Mouse (Mus musculus) kidney, postnatal 0 days (tissue): ENCODE measurements at regions not wholly inside any gene's neighbourhood (a gene's known extent, or its start where the extent isn't known, plus 50 kb on each side); places are given as distances from the start of the nearest gene placed in this dataset.

ENCODE experiments used
- ATAC-seq: fragments of 200-750 bp; cut with Nextera tagmentation; replicated peaks from 2 replicates; pipeline ENCODE4 v1.8.0; 2017; ENCODE audit warnings: low read depth, moderate number of reproducible peaks, moderate TSS enrichment, moderate library complexity; ENCODE audit not compliant: low FRiP score
- DNase-seq: peaks from one replicate; pipeline ENCODE4 v3.0.0-alpha.2; 2016; ENCODE audit warnings: low spot score
- H3K27ac ChIP-seq: fragments of 300-500 bp; sonication (generic); 2 replicates; pipeline ENCODE4 v1.5.1; 2014; ENCODE audit warnings: mild to moderate bottlenecking
- H3K27me3 ChIP-seq: fragments of 300-500 bp; sonication (generic); 2 replicates; pipeline ENCODE4 v1.6.1; 2014; ENCODE audit warnings: low read length, mixed read lengths; ENCODE audit not compliant: insufficient read depth
- H3K36me3 ChIP-seq: fragments of 300-500 bp; sonication (generic); 2 replicates; pipeline ENCODE4 v1.6.1; 2014; ENCODE audit warnings: low read length, mixed read lengths; ENCODE audit not compliant: insufficient read depth
- H3K4me1 ChIP-seq: fragments of 300-500 bp; sonication (generic); replicated peaks from 2 replicates; pipeline ENCODE4 v1.6.1; 2014; ENCODE audit warnings: antibody characterized with exemption, low read length, mixed read lengths; ENCODE audit not compliant: insufficient read depth
- H3K4me2 ChIP-seq: fragments of 300-500 bp; sonication (generic); 2 replicates; pipeline ENCODE4 v1.6.1; 2014; ENCODE audit warnings: mild to moderate bottlenecking, low read length, moderate library complexity, mixed read lengths
- H3K4me3 ChIP-seq: fragments of 300-500 bp; sonication (generic); replicated peaks from 2 replicates; pipeline ENCODE4 v1.5.1; 2014; ENCODE audit warnings: low read depth, low read length
- H3K9ac ChIP-seq: fragments of 300-500 bp; sonication (generic); 2 replicates; pipeline ENCODE4 v1.6.1; 2014; ENCODE audit warnings: low read depth, low read length
- H3K9me3 ChIP-seq: fragments of 300-500 bp; sonication (generic); replicated peaks from 2 replicates; pipeline ENCODE4 v1.6.1; 2016; ENCODE audit warnings: low read length, inconsistent platforms, mixed read lengths
- CTCF ChIP-seq: IDR thresholded peaks from 2 replicates; pipeline ENCODE4 v1.5.1; 2016; ENCODE audit warnings: antibody characterized with exemption, low read depth, mild to moderate bottlenecking, moderate library complexity
- WGBS: fragments of 180-500 bp; shearing (Covaris S2); extraction: QIAGEN DNeasy Blood & Tissue Kit; methylation state at CpG from one replicate; pipeline ENCODE4 v1.1.7; 2014; 5-methylcytosine and 5-hydroxymethylcytosine counted together

- WGBS = 3% methylated on average over 11 of the region's 11 CpGs
- Histone ChIP-seq H3K4me3 (no peak overlapping the region), H3K4me1 (no peaks in the 10 kb centered on the region), H3K9me3 (no peaks in the 10 kb centered on the region), H3K9ac (no peak overlapping the region), H3K27me3 (peaks cover 46% of the 10 kb centered on the region), H3K4me2 (peak overlapping the region; percentile 40; the same call in 1 of the 2 replicates), H3K27ac (no peak overlapping the region), H3K36me3 (no peaks in the 10 kb centered on the region)
- TF ChIP-seq CTCF = no peak
- DNase-seq = no peak
- no peak for ATAC-seq
These were observed 71.0 kb upstream of the Spaca7 start for GRCm38 (mm10) chr8:12501824-12502223.

- H3K27me3 ChIP-seq = peaks cover 46% of the 10 kb centered on the region
- no peak for TF ChIP-seq CTCF
- H3K9ac ChIP-seq = no peak overlapping the region
- H3K27ac ChIP-seq = no peak overlapping the region
- no peak overlapping the region; the same call in 1 of the 2 replicates for H3K4me3 ChIP-seq
- no peaks in the 10 kb centered on the region for H3K4me1 ChIP-seq
- DNase-seq (no peak), ATAC-seq (peak; percentile 40; the same call in 1 of the 2 replicates)
- no peaks in the 10 kb centered on the region for H3K36me3 ChIP-seq
- no peaks in the 10 kb centered on the region for H3K9me3 ChIP-seq
- WGBS = under 1% methylated on average over 22 of the region's 22 CpGs
- peak overlapping the region; percentile 40 for H3K4me2 ChIP-seq
These were observed 70.5 kb upstream of the Spaca7 start for GRCm38 (mm10) chr8:12502321-12502775.

GRCm38 (mm10) chr8:12502856-12503255 is 70.0 kb upstream of the Spaca7 start:
- Histone ChIP-seq H3K36me3 (no peaks in the 10 kb centered on the region), H3K4me2 (peak overlapping the region; percentile 40; the same call in 1 of the 2 replicates), H3K9me3 (no peaks in the 10 kb centered on the region), H3K4me1 (no peaks in the 10 kb centered on the region), H3K9ac (no peak overlapping the region), H3K27ac (no peak overlapping the region), H3K4me3 (no peak overlapping the region), H3K27me3 (peaks cover 46% of the 10 kb centered on the region)
- WGBS = 10% methylated on average over 6 of the region's 6 CpGs
- no peak for DNase-seq
- TF ChIP-seq CTCF = no peak
- no peak for ATAC-seq

- WGBS = 10% methylated on average over 14 of the region's 14 CpGs
- no peak overlapping the region for H3K9ac ChIP-seq
- DNase-seq = no peak
- H3K4me2 ChIP-seq = no peak overlapping the region
- no peaks in the 10 kb centered on the region for H3K9me3 ChIP-seq
- H3K36me3 ChIP-seq = no peaks in the 10 kb centered on the region
- no peak overlapping the region for H3K27ac ChIP-seq
- H3K27me3 ChIP-seq = peaks cover 46% of the 10 kb centered on the region
- TF ChIP-seq CTCF = no peak
- H3K4me1 ChIP-seq = no peaks in the 10 kb centered on the region
- H3K4me3 ChIP-seq = no peak overlapping the region
- no peak for ATAC-seq
These were observed 69.5 kb upstream of the Spaca7 start for GRCm38 (mm10) chr8:12503344-12503743.

GRCm38 (mm10) chr8:12504240-12504639 is 68.6 kb upstream of the Spaca7 start:
- no peak overlapping the region for H3K4me3 ChIP-seq
- no peak for TF ChIP-seq CTCF
- H3K36me3 ChIP-seq = no peaks in the 10 kb centered on the region
- no peaks in the 10 kb centered on the region for H3K9me3 ChIP-seq
- DNase-seq (no peak), ATAC-seq (no peak)
- H3K9ac ChIP-seq = no peak overlapping the region
- H3K4me2 ChIP-seq = no peak overlapping the region
- 4% methylated on average over 11 of the region's 11 CpGs for WGBS
- H3K27me3 ChIP-seq = peaks cover 46% of the 10 kb centered on the region
- H3K27ac ChIP-seq = no peak overlapping the region
- no peaks in the 10 kb centered on the region for H3K4me1 ChIP-seq

- Histone ChIP-seq H3K4me2 (no peak overlapping the region), H3K9ac (no peak overlapping the region), H3K27ac (no peak overlapping the region), H3K4me1 (no peaks in the 10 kb centered on the region), H3K9me3 (no peaks in the 10 kb centered on the region), H3K27me3 (peaks cover 46% of the 10 kb centered on the region), H3K4me3 (no peak overlapping the region), H3K36me3 (no peaks in the 10 kb centered on the region)
- DNase-seq = no peak
- no peak for TF ChIP-seq CTCF
- no peak for ATAC-seq
- WGBS = 14% methylated on average over 3 of the region's 3 CpGs
These were observed 68.1 kb upstream of the Spaca7 start for GRCm38 (mm10) chr8:12504777-12505176.

- no peak for DNase-seq
- WGBS = 57% methylated on average over 2 of the region's 2 CpGs
- no peak for TF ChIP-seq CTCF
These were observed 62.6 kb upstream of the Spaca7 start for GRCm38 (mm10) chr8:12510233-12510632.

More at GRCm38 (mm10) chr8:12510233-12510632, 62.6 kb upstream of the Spaca7 start:
- ATAC-seq = no peak
- H3K9me3 ChIP-seq = no peaks in the 10 kb centered on the region
- peaks cover 6% of the 10 kb centered on the region; the same call in 1 of the 2 replicates for H3K27me3 ChIP-seq
- H3K4me2 ChIP-seq = no peak overlapping the region
- no peak overlapping the region for H3K4me3 ChIP-seq
- H3K4me1 ChIP-seq = no peaks in the 10 kb centered on the region
- no peaks in the 10 kb centered on the region for H3K36me3 ChIP-seq
- H3K9ac ChIP-seq = no peak overlapping the region
- no peak overlapping the region for H3K27ac ChIP-seq
